Mouse (Mus musculus): ENCODE measurements around the gene Ntm.

The Ntm gene

GRCm38 (mm10) chr9:29457976-29458572 lies 504.9 kb downstream of the Ntm start:
- no peak for DNase-seq

- no peak for DNase-seq
Observed at GRCm38 (mm10) chr9:29456014-29456413, 506.9 kb downstream of the Ntm start.

DNA sequence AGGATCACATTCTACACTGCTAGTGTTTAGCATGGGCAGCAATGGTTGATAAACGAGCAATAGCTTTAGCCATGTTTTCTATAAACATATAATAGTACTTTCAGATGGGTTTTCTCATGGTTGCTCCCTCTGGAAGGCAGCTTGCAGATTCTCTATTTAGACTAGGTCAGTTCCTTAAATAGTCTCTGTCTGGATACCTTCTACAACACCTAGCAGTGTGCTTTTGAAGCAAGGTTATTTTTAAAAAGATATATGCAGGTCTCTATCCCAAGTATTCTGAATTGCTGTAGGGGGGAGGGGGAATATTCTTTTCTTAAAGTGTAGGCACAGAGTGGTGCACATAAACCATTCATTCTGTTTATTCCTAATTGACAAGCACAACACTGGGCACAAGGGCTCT lies 511.7 kb downstream of the Ntm start:
- no peak for DNase-seq

DNA sequence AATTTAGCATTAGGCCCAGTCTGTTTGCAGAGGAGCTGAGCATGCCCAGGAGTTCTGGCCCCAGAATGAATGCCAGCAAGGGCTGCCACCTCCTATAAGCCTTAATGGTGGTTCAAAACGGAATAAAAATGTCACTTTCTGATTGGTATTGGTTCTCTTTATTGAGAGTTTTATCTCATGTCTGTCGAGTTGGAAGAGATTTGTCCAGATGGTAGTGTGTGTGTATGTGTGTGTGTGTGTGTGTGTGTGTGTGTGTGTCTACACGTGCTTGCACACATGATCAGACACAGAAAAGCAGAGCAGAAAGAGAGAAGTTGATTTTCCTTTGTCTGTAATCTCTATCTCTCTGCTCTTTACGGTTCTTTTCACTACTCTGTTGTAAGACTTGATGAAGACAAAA lies 518.9 kb downstream of the Ntm start:
- DNase-seq: no peak

- no peak for DNase-seq
Observed at GRCm38 (mm10) chr9:29439401-29439800, 523.5 kb downstream of the Ntm start.

- no peak for DNase-seq
Observed at GRCm38 (mm10) chr9:29434611-29435010, 528.3 kb downstream of the Ntm start.

DNA sequence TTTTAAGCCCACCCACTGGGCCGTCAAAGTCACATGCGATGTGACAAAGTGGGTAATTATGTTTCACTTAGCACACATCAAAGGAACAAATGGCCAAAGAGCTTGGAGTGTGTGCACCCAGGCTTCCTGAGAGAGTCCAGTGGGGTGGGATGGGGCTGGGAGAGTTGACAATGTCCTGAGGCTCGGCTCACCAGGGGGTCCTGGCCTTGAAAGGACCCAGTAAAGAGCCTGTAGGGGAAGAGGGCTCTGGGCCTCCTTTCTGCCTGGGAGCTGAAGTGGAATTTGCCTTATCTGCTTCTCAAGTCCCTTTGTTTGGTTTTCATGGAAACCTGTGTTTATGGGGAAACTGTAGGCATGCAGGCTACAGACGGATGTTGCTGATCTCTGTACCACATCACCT lies 529.0 kb downstream of the Ntm start:
- DNase-seq: no peak

DNA sequence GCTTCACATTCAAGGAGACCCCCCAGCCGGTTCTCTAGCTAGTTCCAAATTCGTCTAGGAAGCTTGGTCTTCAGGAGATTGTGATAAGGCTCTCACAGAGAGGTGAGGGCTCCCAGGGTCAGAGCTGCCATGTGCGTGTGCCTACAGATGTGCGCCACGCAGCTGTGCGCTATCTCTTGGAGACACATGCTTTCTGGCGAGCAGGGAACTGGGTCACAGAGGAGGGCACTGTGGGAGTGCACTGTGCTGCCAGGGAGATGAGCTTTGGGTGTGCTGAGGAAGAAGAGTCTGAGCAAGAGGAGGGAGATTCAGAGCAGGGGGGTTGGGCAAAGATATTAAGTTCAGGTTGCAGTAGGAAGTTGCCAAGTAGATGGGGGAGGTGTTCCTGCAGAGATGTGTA lies 529.8 kb downstream of the Ntm start:
- no peak for DNase-seq

- no peak for DNase-seq
Observed at GRCm38 (mm10) chr9:29431590-29431989, 531.4 kb downstream of the Ntm start.

- DNase-seq: no peak
Observed at GRCm38 (mm10) chr9:29430189-29430588, 532.8 kb downstream of the Ntm start.

DNA sequence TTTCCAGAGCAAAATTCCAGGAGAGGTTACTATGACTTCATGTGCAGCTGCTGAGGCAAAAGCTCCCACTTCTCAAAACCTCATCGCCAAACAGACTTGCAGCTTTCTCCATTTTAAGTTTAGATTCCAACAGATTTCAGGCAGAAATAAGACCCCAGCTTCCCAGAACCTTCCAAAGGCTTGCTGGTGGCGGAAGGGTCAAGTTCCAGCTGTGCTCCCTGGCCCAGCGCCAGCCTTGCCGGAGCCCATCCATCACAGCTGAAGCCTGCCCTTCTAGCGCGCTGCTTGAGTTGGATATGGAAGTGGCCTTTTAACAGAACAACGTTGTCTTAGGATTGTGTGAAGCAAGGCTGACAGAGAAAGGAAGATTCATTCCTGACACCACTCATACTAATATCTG lies 534.6 kb downstream of the Ntm start:
- DNase-seq: no peak

- no peak for DNase-seq
Observed at GRCm38 (mm10) chr9:29426261-29426660, 536.7 kb downstream of the Ntm start.

DNA sequence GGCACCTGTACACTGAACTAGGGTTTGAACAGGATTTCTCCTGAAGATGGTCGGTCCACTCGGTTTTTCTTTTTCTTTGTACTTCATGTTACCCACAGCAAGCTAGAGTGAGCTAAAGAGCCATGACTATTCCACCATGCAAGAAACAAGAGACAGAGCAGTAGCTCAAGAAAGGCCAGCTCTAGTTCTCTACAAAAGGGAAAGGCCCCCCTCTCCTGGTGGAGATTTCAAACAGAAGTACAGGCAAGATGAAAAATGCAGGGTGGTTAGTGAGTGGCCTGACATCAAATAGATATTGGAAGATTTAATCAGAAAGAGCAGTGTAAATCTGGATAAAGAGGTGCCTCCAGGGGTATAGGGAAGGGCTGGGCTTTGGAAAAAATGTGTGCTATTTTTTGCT lies 547.4 kb downstream of the Ntm start:
- DNase-seq: no peak

DNA sequence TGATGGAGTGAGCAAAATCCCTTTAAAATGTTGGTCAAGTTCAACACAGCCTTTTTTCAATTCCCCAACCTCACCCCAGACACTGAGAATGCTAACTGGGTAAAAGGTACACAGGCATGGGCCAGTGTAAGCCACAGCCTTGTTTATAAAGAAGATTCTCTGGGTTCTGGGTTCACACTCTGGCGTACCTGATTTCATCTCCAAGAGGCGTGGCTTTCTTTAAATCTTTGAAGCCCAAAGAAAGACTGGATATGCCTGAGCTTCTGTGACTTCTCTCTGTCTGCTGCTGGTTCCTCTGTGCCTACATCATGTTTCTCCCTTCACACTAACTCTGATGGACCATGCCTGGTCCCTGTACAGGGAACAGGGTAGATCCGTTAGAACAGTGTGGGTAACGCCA lies 549.8 kb downstream of the Ntm start:
- DNase-seq: no peak

GRCm38 (mm10) chr9:29412181-29412771 lies 550.7 kb downstream of the Ntm start:
- DNase-seq: no peak

- DNase-seq: no peak
Observed at GRCm38 (mm10) chr9:29411408-29412180, 551.3 kb downstream of the Ntm start.

DNA sequence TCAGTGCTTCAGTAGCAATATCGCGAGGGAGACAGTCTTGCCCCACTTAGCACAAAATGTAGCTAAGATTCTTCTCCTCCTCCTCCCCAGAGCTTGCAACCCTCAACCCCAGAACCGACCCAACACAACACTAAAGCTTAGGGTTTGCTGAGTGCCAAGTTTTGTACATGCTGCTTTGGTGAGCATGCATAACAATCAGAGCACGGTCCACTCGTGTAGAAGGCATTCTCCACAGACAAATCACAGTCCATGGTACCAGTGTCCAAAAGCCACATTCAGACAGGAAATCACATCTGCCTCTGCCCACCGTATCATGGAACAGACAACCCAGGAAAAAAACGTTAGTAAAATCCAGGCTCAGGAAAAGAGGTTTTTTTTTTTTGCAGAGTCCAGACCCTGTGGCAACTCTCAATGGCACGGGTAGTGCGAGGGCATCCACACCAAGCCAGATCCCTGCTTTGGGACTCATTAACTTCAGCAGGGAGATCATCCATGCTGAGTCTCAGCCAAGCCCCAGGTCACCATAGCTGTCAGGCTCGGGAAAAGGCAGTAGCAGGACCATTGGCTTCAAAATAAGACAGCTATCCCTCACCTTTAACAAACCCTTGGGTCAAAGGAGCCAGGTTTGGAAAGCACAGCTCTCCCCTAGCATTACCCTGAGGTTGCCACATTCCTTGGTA lies 552.1 kb downstream of the Ntm start:
- DNase-seq: no peak

- no peak for DNase-seq
Observed at GRCm38 (mm10) chr9:29410284-29410683, 552.7 kb downstream of the Ntm start.

DNA sequence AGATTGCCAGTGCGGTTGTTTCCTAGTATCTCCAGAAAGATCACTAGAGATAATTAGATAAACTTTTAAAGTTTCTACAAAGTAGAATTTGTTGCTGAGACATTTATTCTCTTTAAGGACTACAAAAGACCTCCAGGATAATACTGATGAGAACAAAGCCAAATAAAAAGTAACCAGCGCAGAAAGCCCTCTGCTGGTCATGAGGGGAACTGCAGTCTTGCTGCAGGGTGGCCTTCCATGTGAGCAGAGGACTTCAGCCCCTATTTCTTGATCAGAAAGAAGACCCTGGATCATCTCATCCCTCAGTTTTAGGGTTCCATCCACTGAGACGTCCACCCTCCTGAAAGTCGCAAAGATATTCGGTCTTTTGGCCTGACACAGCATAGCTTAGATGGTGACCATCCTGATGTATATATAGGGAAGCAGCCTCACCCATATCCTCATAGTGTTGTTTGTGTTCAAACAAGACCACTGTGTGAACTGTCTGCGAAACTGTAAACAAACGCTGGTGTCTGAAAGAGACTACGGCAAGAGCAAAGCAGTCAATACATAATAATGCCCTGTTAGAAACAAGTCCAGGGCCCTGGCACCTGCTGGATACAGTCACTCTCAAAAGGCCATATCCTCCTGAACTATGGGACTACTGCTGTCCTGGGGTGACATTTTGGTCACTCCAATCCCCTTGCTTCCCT lies 553.6 kb downstream of the Ntm start:
- no peak for DNase-seq

- DNase-seq: no peak
Observed at GRCm38 (mm10) chr9:29407954-29408353, 555.0 kb downstream of the Ntm start.

GRCm38 (mm10) chr9:29406973-29407372 lies 556.0 kb downstream of the Ntm start:
- no peak for DNase-seq

DNA sequence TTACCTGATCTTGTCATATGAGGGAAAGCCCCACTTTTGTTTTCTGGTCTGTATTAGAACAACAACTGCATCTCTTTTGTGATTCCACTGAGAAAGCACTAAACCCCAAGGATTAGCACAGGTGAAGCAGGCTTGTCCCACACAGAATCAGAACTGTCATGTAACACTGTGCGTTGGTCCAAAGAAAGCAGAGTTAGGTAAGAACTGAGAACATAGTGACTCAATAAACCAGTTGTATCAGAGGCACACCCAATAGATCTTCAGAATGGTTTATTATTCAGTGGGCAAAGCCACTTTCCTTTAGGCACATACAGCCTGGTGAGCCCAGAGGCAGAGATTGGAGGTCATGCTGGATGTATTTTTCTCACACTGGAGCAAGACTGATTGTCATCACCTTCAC lies 556.9 kb downstream of the Ntm start:
- no peak for DNase-seq

GRCm38 (mm10) chr9:29400151-29400550 lies 562.8 kb downstream of the Ntm start:
- no peak for DNase-seq

Data from thymus, adult 18-20 months (tissue).